In the genomic region with DNA sequence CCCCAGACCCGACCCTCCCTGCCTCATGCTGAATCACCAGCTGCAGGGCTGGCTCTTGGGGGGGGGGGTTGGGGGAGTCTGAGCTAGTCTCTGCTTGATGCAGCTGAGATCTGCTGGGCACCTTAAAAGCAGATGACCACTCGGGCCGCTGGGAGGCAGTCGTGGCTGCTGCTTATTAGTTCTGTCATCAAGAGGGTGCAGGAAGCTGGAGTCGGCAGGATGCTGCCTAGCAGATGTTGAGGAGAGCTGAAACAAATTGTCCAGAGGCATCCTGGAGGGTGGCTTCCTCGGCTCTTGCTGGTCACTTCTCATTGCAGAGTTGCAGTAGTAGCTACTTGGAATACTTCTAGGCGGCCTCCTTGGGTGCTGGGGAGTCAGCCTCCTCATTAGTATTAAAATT, we compare ENCODE assay signal across 9 mouse cellular contexts.
A peak's percentile ranks its signal among the peaks of the same experiment; 100 is the strongest.
DNase-seq lines count a peak whose midpoint lies in the region; ATAC-seq lines count a peak whose summit lies in the region.
"Had no signal": no experiment of that assay in that cellular context is flagged by ENCODE, and none has a peak within 500 bp of the region (broad histone marks: within the 10 kb centered on the region; RNA-seq: fewer than 3 reads in every experiment).

No protein-coding gene starts in this region.

- no peak for DNase-seq in frontal cortex, postnatal 14 days (ENCODE audit: low spot score in 2 of 2)
- DNase-seq in right cerebral cortex, adult 18-20 months = peak; percentile 48
- DNase-seq in right cerebral cortex, postnatal 25 days = no peak
- peak; percentile 20 for DNase-seq in c-Kit-positive CD71-negative TER-119-negative erythroid progenitor cells, embryonic 14.5 days (ENCODE audit: low read depth)
- DNase-seq in kidney, postnatal 25 days = peak; percentile 70 to 75
- peak; percentile 68 for DNase-seq in retina, postnatal 1 day
- no peak for DNase-seq in cerebellum, adult 9-10 months
- DNase-seq: liver, embryonic 13.5 days had no signal

- 0 out of 2 replicates have a peak, but pooled peaks have one; percentile 29 for ATAC-seq in frontal cortex, adult (ENCODE audit: low TSS enrichment)

Comparison
In these comparisons a context has a peak if more than half of its experiments do, and no peak if none do; other contexts are left out.
1. DNase-seq: peak in right cerebral cortex, adult 18-20 months (single experiment), c-Kit-positive CD71-negative TER-119-negative erythroid progenitor cells, embryonic 14.5 days (single experiment), kidney, postnatal 25 days (2 of 2) and retina, postnatal 1 day (single experiment); none in frontal cortex, postnatal 14 days (0 of 2), right cerebral cortex, postnatal 25 days (single experiment) and cerebellum, adult 9-10 months (single experiment).